Mouse (Mus musculus) midbrain, embryonic 14.5 days (tissue): ENCODE measurements at regions not wholly inside any gene's neighbourhood (a gene's known extent, or its start where the extent isn't known, plus 50 kb on each side); places are given as distances from the start of the nearest gene placed in this dataset.

ENCODE experiments used
- ATAC-seq: fragments of 200-750 bp; cut with Nextera tagmentation; 2 replicates; pipeline ENCODE4 v1.8.0; 2017; ENCODE audit warnings: moderate number of reproducible peaks, moderate library complexity; ENCODE audit not compliant: low FRiP score, low TSS enrichment
- DNase-seq: peaks from one replicate; pipeline ENCODE4 v3.0.0-alpha.2; 2015
- H3K27ac ChIP-seq: fragments of 300-500 bp; sonication (generic); replicated peaks from 2 replicates; pipeline ENCODE4 v1.5.1; 2014; ENCODE audit warnings: mild to moderate bottlenecking, low read depth, low read length, moderate library complexity
- H3K27me3 ChIP-seq: fragments of 300-500 bp; sonication (generic); 2 replicates; pipeline ENCODE4 v1.6.1; 2014; ENCODE audit warnings: low read length, control low read depth, mixed read lengths; ENCODE audit not compliant: control insufficient read depth, insufficient read depth
- H3K36me3 ChIP-seq: fragments of 300-500 bp; sonication (generic); 2 replicates; pipeline ENCODE4 v1.6.1; 2014; ENCODE audit warnings: low read length, control low read depth; ENCODE audit not compliant: control insufficient read depth, insufficient read depth
- H3K4me1 ChIP-seq: fragments of 300-500 bp; sonication (generic); 2 replicates; pipeline ENCODE4 v1.6.1; 2014; ENCODE audit warnings: mild to moderate bottlenecking, antibody characterized with exemption, low read length, control low read depth; ENCODE audit not compliant: control insufficient read depth, insufficient read depth
- H3K4me2 ChIP-seq: fragments of 300-500 bp; sonication (generic); 2 replicates; pipeline ENCODE4 v1.6.1; 2014; ENCODE audit warnings: mild to moderate bottlenecking, low read length, moderate library complexity
- H3K4me3 ChIP-seq: fragments of 300-500 bp; sonication (generic); replicated peaks from 2 replicates; pipeline ENCODE4 v1.5.1; 2014; ENCODE audit warnings: low read depth, low read length
- H3K9ac ChIP-seq: fragments of 300-500 bp; sonication (generic); replicated peaks from 2 replicates; pipeline ENCODE4 v1.6.1; 2014; ENCODE audit warnings: mild to moderate bottlenecking, low read length, moderate library complexity
- H3K9me3 ChIP-seq: fragments of 300-500 bp; sonication (generic); 2 replicates; pipeline ENCODE4 v1.6.1; 2016; ENCODE audit warnings: low read length, control low read depth, mixed read lengths; ENCODE audit not compliant: control insufficient read depth
- WGBS: fragments of 180-500 bp; shearing (Covaris S2); extraction: QIAGEN DNeasy Blood & Tissue Kit; methylation state at CpG from one replicate; pipeline ENCODE4 v1.1.7; 2014; 5-methylcytosine and 5-hydroxymethylcytosine counted together

DNA sequence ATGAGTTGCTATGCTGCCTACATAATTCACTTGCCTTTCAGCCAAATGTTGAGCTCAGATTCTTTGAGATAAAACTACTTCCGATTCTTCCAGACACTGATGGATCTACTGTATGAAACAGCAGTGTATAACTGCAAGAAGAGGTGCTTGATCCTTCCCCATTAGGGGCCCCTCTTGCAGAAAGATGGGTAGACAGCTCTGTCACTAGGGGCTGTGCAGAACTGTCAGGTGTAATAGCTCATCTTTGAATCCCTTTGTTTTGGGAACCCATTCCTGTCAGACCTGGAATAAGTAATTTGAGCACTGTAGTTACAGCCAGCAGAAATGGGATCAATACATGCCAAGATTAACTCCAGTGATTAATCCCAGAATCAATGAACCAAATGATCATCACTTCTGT lies 68.8 kb upstream of the Reg3g start:
- no peaks in the 10 kb centered on the region for H3K9me3 ChIP-seq
- DNase-seq (no peak), ATAC-seq (no peak)
- H3K4me3 ChIP-seq = no peak overlapping the region
- H3K4me2 ChIP-seq = no peak overlapping the region
- H3K9ac ChIP-seq = no peak overlapping the region
- WGBS = 95% methylated on average over 1 of the region's 1 CpGs
- no peak overlapping the region for H3K27ac ChIP-seq
- no peaks in the 10 kb centered on the region for H3K27me3 ChIP-seq
- no peaks in the 10 kb centered on the region for H3K4me1 ChIP-seq
- H3K36me3 ChIP-seq = no peaks in the 10 kb centered on the region

DNA sequence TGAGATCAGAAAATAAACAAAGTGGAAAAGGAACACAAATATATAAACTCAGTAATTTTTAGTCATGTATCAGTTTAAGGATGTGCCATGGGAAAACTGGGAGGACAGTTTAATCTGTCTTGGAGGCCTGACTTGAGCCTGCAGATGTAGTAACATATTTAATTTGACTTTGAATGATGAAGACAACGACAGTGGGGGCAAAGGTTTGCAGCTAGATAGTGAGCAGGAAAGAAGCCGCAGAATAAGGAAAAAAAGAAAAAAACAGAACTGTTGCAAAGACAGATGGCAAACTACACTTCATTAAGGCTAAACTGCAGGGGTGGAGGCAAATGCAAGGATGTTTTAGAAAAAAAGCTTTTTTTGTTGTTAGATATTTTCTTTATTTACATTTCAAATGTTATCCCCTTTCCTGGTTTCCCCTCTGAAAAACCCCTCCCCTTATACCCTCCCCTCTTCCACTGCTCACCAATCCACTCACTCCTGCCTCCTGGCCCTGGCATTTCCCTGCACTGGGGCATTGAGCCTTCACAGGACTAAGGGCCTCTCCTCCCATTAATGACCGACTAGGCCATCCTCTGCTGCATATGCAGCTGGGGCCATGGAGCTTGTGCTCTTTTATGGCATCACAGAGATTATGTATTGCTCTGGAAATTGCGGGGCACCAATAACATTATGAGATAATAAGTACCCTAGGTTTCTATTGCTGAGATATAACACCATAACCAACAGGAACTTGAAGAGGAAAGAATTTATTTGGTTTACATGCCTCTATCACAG lies 58.5 kb upstream of the Reg3g start:
- Histone ChIP-seq H3K4me3 (no peak overlapping the region), H3K9me3 (no peaks in the 10 kb centered on the region), H3K27ac (no peak overlapping the region), H3K36me3 (no peaks in the 10 kb centered on the region), H3K9ac (no peak overlapping the region), H3K4me2 (no peak overlapping the region), H3K27me3 (no peaks in the 10 kb centered on the region), H3K4me1 (no peaks in the 10 kb centered on the region)
- DNase-seq (no peak), ATAC-seq (no peak)
- WGBS = 68% methylated on average over 4 of the region's 4 CpGs
